Mouse (Mus musculus) c-Kit-positive CD71-positive TER-119-positive erythroid progenitor cells, embryonic 14.5 days (primary cell): ENCODE results near the gene Rab32.
"Not testable (repeated sequence)": the region's sequence is repeated elsewhere in the genome, so short reads cannot be mapped to it uniquely, and the experiment has no call there.

Source experiments
- DNase-seq: peaks from one replicate; pipeline ENCODE4 v3.0.0-alpha.2; 2013; ENCODE audit warnings: low spot score

Rab32 gene

GRCm38 (mm10) chr10:10557570-10558336, at the start of gene Rab32:
Gene Rab32 (minus strand): TSS chr10:10558265.
- peak; percentile 64 for DNase-seq

- no peak for DNase-seq
Observed at GRCm38 (mm10) chr10:10600771-10601170, 42.7 kb upstream of the Rab32 start.

- not testable (repeated sequence) for DNase-seq
Observed at GRCm38 (mm10) chr10:10597495-10597894, 39.4 kb upstream of the Rab32 start.

GRCm38 (mm10) chr10:10580811-10581210, 22.7 kb upstream of the Rab32 start:
- DNase-seq, result no peak

GRCm38 (mm10) chr10:10579821-10580220, 21.8 kb upstream of the Rab32 start:
- no peak for DNase-seq

- no peak for DNase-seq
Observed at GRCm38 (mm10) chr10:10558337-10558711, 259 bp upstream of the Rab32 start.

GRCm38 (mm10) chr10:10557085-10557484, 980 bp downstream of the Rab32 start:
- no peak for DNase-seq

- DNase-seq, result no peak
Observed at GRCm38 (mm10) chr10:10555676-10556075, 2.4 kb downstream of the Rab32 start.

GRCm38 (mm10) chr10:10555221-10555620, 2.8 kb downstream of the Rab32 start:
- no peak for DNase-seq

GRCm38 (mm10) chr10:10550134-10550533, 7.9 kb downstream of the Rab32 start:
- DNase-seq, result no peak

GRCm38 (mm10) chr10:10546623-10547022, 11.4 kb downstream of the Rab32 start:
- no peak for DNase-seq

GRCm38 (mm10) chr10:10544955-10545354, 13.1 kb downstream of the Rab32 start:
- no peak for DNase-seq
